Mouse (Mus musculus): ENCODE measurements around the gene Serpina11. TPM values are rescaled to one million over a fixed set of nuclear protein-coding genes. Genes with fewer than 3 reads are reported as not detected.
"Not testable (repeated sequence)": the region's sequence is repeated elsewhere in the genome, so short reads cannot be mapped to it uniquely, and the experiment has no call there.

Serpina11 gene
- polyA plus RNA-seq, 1 experiment: 0.08 TPM

GRCm38 (mm10) chr12:103961716-103962115 lies 28.0 kb downstream of the Serpina11 start:
- no peaks in the 10 kb centered on the region for H3K4me1 ChIP-seq (ENCODE audit: control insufficient read depth, insufficient read depth, insufficient read length, low read length)
- H3K36me3 ChIP-seq (ENCODE audit: control insufficient read depth, insufficient read depth, low read length): no peaks in the 10 kb centered on the region
- WGBS: 89% methylated on average over 1 of the region's 1 CpGs
- TF ChIP-seq POLR2A (IDR thresholded peaks at IDR 0.05; ENCODE audit: low read depth, low read length): no peak
- TF ChIP-seq CTCF (IDR thresholded peaks at IDR 0.05; ENCODE audit: extremely low read depth, insufficient read length, insufficient replicate concordance, low read depth, low read length): no peak
- no peak overlapping the region for H3K4me3 ChIP-seq (ENCODE audit: low read depth, low read length)
- no peak overlapping the region for H3K27ac ChIP-seq (ENCODE audit: insufficient read depth, low read depth, low read length)
- no peaks in the 10 kb centered on the region for H3K27me3 ChIP-seq (ENCODE audit: control insufficient read depth, insufficient read depth, low read length)

- Histone ChIP-seq H3K4me3 (ENCODE audit: low read depth, low read length) (no peak within 1 kb of the TSS), H3K27ac (ENCODE audit: insufficient read depth, low read depth, low read length) (no peak within 1 kb of the TSS), H3K36me3 (ENCODE audit: control insufficient read depth, insufficient read depth, low read length) (no peaks in the 10 kb centered on the region), H3K4me1 (ENCODE audit: control insufficient read depth, insufficient read depth, insufficient read length, low read length) (no peaks in the 10 kb centered on the region), H3K27me3 (ENCODE audit: control insufficient read depth, insufficient read depth, low read length) (no peaks in the 10 kb centered on the region)
- 63% methylated on average over 3 of the region's 3 CpGs for WGBS
- TF ChIP-seq POLR2A (IDR thresholded peaks at IDR 0.05; ENCODE audit: low read depth, low read length) (no peak), CTCF (IDR thresholded peaks at IDR 0.05; ENCODE audit: extremely low read depth, insufficient read length, insufficient replicate concordance, low read depth, low read length) (no peak)
Measured at GRCm38 (mm10) chr12:103958798-103959197, 31.0 kb downstream of the Serpina11 start, which contains the start of gene Serpina1e. Serpina1e (minus strand) TSS chr12:103958975.

GRCm38 (mm10) chr12:103956555-103956954 lies 33.2 kb downstream of the Serpina11 start:
- not testable (repeated sequence) for H3K27me3 ChIP-seq (ENCODE audit: control insufficient read depth, insufficient read depth, low read length); H3K36me3 ChIP-seq (ENCODE audit: control insufficient read depth, insufficient read depth, low read length); H3K4me3 ChIP-seq (ENCODE audit: low read depth, low read length); H3K27ac ChIP-seq (ENCODE audit: insufficient read depth, low read depth, low read length); H3K4me1 ChIP-seq (ENCODE audit: control insufficient read depth, insufficient read depth, insufficient read length, low read length)
- 41% methylated on average over 2 of the region's 2 CpGs for WGBS

- 75% methylated on average over 3 of the region's 3 CpGs for WGBS
- H3K27me3 ChIP-seq (ENCODE audit: control insufficient read depth, insufficient read depth, low read length); H3K27ac ChIP-seq (ENCODE audit: insufficient read depth, low read depth, low read length); H3K4me1 ChIP-seq (ENCODE audit: control insufficient read depth, insufficient read depth, insufficient read length, low read length); H3K36me3 ChIP-seq (ENCODE audit: control insufficient read depth, insufficient read depth, low read length); H3K4me3 ChIP-seq (ENCODE audit: low read depth, low read length): not testable (repeated sequence)
Measured at GRCm38 (mm10) chr12:103952972-103953371, 36.8 kb downstream of the Serpina11 start.

GRCm38 (mm10) chr12:103946243-103946642 lies 43.5 kb downstream of the Serpina11 start:
- TF ChIP-seq CTCF (IDR thresholded peaks at IDR 0.05; ENCODE audit: extremely low read depth, insufficient read length, insufficient replicate concordance, low read depth, low read length) (no peak), POLR2A (IDR thresholded peaks at IDR 0.05; ENCODE audit: low read depth, low read length) (no peak)
- no peaks in the 10 kb centered on the region for H3K27me3 ChIP-seq (ENCODE audit: control insufficient read depth, insufficient read depth, low read length)
- no peak overlapping the region for H3K4me3 ChIP-seq (ENCODE audit: low read depth, low read length)
- WGBS: 85% methylated on average over 4 of the region's 4 CpGs
- H3K4me1 ChIP-seq (ENCODE audit: control insufficient read depth, insufficient read depth, insufficient read length, low read length): no peaks in the 10 kb centered on the region
- no peaks in the 10 kb centered on the region for H3K36me3 ChIP-seq (ENCODE audit: control insufficient read depth, insufficient read depth, low read length)
- no peak overlapping the region for H3K27ac ChIP-seq (ENCODE audit: insufficient read depth, low read depth, low read length)

Other genes with a start within 250 kb of the Serpina11 start
- gene Serpina1d, start 216.4 kb downstream of the Serpina11 start, polyA plus RNA-seq (2012; rRNA removed): not detected in 2 replicates
- gene Serpina1b, start 159.6 kb downstream of the Serpina11 start, polyA plus RNA-seq (2012; rRNA removed): 1.2 and 7.9 TPM in 2 replicates
- gene Serpina1a, start 126.4 kb downstream of the Serpina11 start, polyA plus RNA-seq (2012; rRNA removed): 0.48 and 0.90 TPM in 2 replicates
- gene Serpina1c, start 85.1 kb downstream of the Serpina11 start, polyA plus RNA-seq (2012; rRNA removed): 0.20 and 0.84 TPM in 2 replicates
- gene Serpina1e, start 31.0 kb downstream of the Serpina11 start, polyA plus RNA-seq (2012; rRNA removed): 0.55 and 0.84 TPM in 2 replicates
- gene Serpina9, start 23.8 kb upstream of the Serpina11 start, polyA plus RNA-seq (2012; rRNA removed): 0.13 TPM in 1 of 2 replicates, not detected in the other
- not detected in 2 replicates for gene Serpina12, start 54.5 kb upstream of the Serpina11 start, polyA plus RNA-seq (2012; rRNA removed)
- gene Serpina5, start 111.2 kb upstream of the Serpina11 start, polyA plus RNA-seq (2012; rRNA removed): not detected in 2 replicates
- not detected in 2 replicates for gene Serpina3a, start 122.8 kb upstream of the Serpina11 start, polyA plus RNA-seq (2012; rRNA removed)
- gene Serpina3b, start 138.0 kb upstream of the Serpina11 start, polyA plus RNA-seq (2012; rRNA removed): not detected in 2 replicates
- gene Serpina3c, start 163.9 kb upstream of the Serpina11 start, polyA plus RNA-seq (2012; rRNA removed): 0.11 and 0.14 TPM in 2 replicates
- 1.2 and 1.8 TPM in 2 replicates for gene Serpina3f, start 224.6 kb upstream of the Serpina11 start, polyA plus RNA-seq (2012; rRNA removed)
- 7.4 and 17.5 TPM in 2 replicates for gene Serpina3g, start 246.3 kb upstream of the Serpina11 start, polyA plus RNA-seq (2012; rRNA removed)